8 mouse cellular contexts compared by ENCODE assay signal in the genomic region with DNA sequence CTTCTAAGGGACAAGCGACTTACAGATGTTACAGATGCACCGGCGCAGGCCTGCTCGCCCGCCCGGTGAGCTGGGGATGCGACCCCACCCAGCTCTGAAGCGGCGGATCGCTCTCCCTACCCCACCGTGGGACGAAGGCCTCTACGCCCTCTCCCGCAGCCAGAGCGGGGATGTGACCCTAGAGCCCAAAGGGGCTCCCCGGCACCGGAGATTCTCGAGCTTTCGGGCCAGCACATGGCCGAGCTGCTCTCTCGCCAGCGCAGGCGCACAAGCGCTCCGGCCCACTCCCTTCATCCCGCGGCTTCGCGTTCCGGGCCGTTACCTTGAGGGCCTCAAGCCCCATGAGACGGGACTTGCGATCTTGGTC. TPM values are rescaled to one million over a fixed set of nuclear protein-coding genes. Genes with fewer than 3 reads are reported as not detected.
A peak's percentile ranks its signal among the peaks of the same experiment; 100 is the strongest.
DNase-seq lines count a peak whose midpoint lies in the region; ATAC-seq lines count a peak whose summit lies in the region.

No protein-coding gene starts in this region.

- no peaks in the 10 kb centered on the region for H3K27me3 ChIP-seq in kidney, embryonic 15.5 days
- H3K27me3 ChIP-seq in intestine, embryonic 14.5 days (replicated peaks; ENCODE audit: control insufficient read depth, insufficient read depth, low read length), result no peaks in the 10 kb centered on the region

- no peaks in the 10 kb centered on the region for H3K9me3 ChIP-seq in kidney, embryonic 15.5 days (replicated peaks)
- no peaks in the 10 kb centered on the region for H3K9me3 ChIP-seq in intestine, embryonic 14.5 days (ENCODE audit: control insufficient read depth, low read length)

- ATAC-seq in kidney, embryonic 15.5 days (replicated peaks; ENCODE audit: low FRiP score), result peak; percentile 82
- peak; percentile 50 for ATAC-seq in common myeloid progenitor, adult 5-6 weeks (replicated peaks; ENCODE audit: low read depth, poor library complexity, severe bottlenecking)
- peak; percentile 76 for ATAC-seq in intestine, embryonic 14.5 days (replicated peaks; ENCODE audit: low FRiP score, low TSS enrichment, low read depth)
- peak; percentile 53 for ATAC-seq in monocyte, adult 5-6 weeks (replicated peaks; ENCODE audit: insufficient number of reproducible peaks, low FRiP score, low TSS enrichment, poor library complexity, severe bottlenecking)

- H3K4me1 ChIP-seq in kidney, embryonic 15.5 days, result peaks cover 35% of the 10 kb centered on the region
- peaks cover 20% of the 10 kb centered on the region for H3K4me1 ChIP-seq in intestine, embryonic 14.5 days (replicated peaks; ENCODE audit: control insufficient read depth, insufficient read depth, low read length)

- H3K9ac ChIP-seq in kidney, embryonic 15.5 days, result peak overlapping the region; percentile 93
- H3K9ac ChIP-seq in intestine, embryonic 14.5 days (ENCODE audit: low read length), result peak overlapping the region; percentile 96

- H3K4me2 ChIP-seq in kidney, embryonic 15.5 days, result peak overlapping the region; percentile 88
- peak overlapping the region; percentile 100 for H3K4me2 ChIP-seq in intestine, embryonic 14.5 days (ENCODE audit: low read length)

- DNase-seq in kidney, adult 18-20 months, result no peak
- no peak for DNase-seq in intestine, embryonic 14.5 days (ENCODE audit: low spot score)
- no peak for DNase-seq in kidney, postnatal 4 days
- DNase-seq in right cerebral cortex, postnatal 36 days (ENCODE audit: low spot score in 2 of 2), result no peak
- no peak for DNase-seq in embryo, embryonic 9.5 days (ENCODE audit: extremely low spot score)

- H3K36me3 ChIP-seq in kidney, embryonic 15.5 days, result peaks cover 21% of the 10 kb centered on the region
- H3K36me3 ChIP-seq in intestine, embryonic 14.5 days (ENCODE audit: control insufficient read depth, insufficient read depth, low read length), result peaks cover 21% of the 10 kb centered on the region

- peak overlapping the region; percentile 75 for H3K4me3 ChIP-seq in kidney, embryonic 15.5 days (replicated peaks)
- peak overlapping the region; percentile 99 for H3K4me3 ChIP-seq in intestine, embryonic 14.5 days (ENCODE audit: low read depth, low read length)

- WGBS in kidney, embryonic 15.5 days, result under 1% methylated on average over 33 of the region's 33 CpGs
- WGBS in intestine, embryonic 14.5 days, result under 1% methylated on average over 33 of the region's 33 CpGs

- peak overlapping the region; percentile 95 for H3K27ac ChIP-seq in kidney, embryonic 15.5 days
- H3K27ac ChIP-seq in intestine, embryonic 14.5 days (ENCODE audit: low read depth), result peak overlapping the region; percentile 78

RNA-seq across cellular contexts. Expression of a gene that starts 0.3 kb away (rescaled TPM):
- 560 and 580 TPM in 2 replicates for polyA plus RNA-seq in kidney, embryonic 15.5 days (2015; fragmentation: Nextera tagmentation; extraction: Ambion mirVana)
- 510 and 544 TPM in 2 replicates for total RNA-seq in common myeloid progenitor, adult 5-6 weeks (2017)
- 599 and 621 TPM in 2 replicates for polyA plus RNA-seq in intestine, embryonic 14.5 days (2014; fragmentation: Nextera tagmentation; extraction: Ambion mirVana)
- 214 to 246 TPM (median 236 TPM) in 3 replicates for total RNA-seq in monocyte, adult 5-6 weeks (2017)

RNA-seq across cellular contexts. Expression of a gene that starts 0.4 kb away (rescaled TPM):
- 13.4 and 13.9 TPM in 2 replicates for polyA plus RNA-seq in kidney, embryonic 15.5 days (2015; fragmentation: Nextera tagmentation; extraction: Ambion mirVana)
- 6.1 and 11.3 TPM in 2 replicates for total RNA-seq in common myeloid progenitor, adult 5-6 weeks (2017)
- polyA plus RNA-seq in intestine, embryonic 14.5 days (2014; fragmentation: Nextera tagmentation; extraction: Ambion mirVana), result 13.1 and 16.5 TPM in 2 replicates
- total RNA-seq in monocyte, adult 5-6 weeks (2017), result 6.8 to 10.1 TPM (median 7.3 TPM) in 3 replicates

RNA-seq across cellular contexts. Expression of a gene that starts 36.1 kb away (rescaled TPM):
- polyA plus RNA-seq in kidney, embryonic 15.5 days (2015; fragmentation: Nextera tagmentation; extraction: Ambion mirVana), result 13.6 and 14.6 TPM in 2 replicates
- not detected in 2 replicates for total RNA-seq in common myeloid progenitor, adult 5-6 weeks (2017)
- polyA plus RNA-seq in intestine, embryonic 14.5 days (2014; fragmentation: Nextera tagmentation; extraction: Ambion mirVana), result 10.0 and 12.0 TPM in 2 replicates
- total RNA-seq in monocyte, adult 5-6 weeks (2017), result not detected in 3 replicates
